Mouse (Mus musculus) ZHBTc4 (cell line): ENCODE data around the gene Zfp382.
"Not testable (repeated sequence)": the region's sequence is repeated elsewhere in the genome, so short reads cannot be mapped to it uniquely, and the experiment has no call there.

Experiments
- DNase-seq: peaks from one replicate; pipeline ENCODE4 v3.0.0-alpha.2; 2011; ENCODE audit warnings: low read depth, low spot score

The Zfp382 gene

GRCm38 (mm10) chr7:30147011-30147410, 25.3 kb downstream of the Zfp382 start:
- no peak for DNase-seq

- peak; percentile 69 for DNase-seq
Measured at GRCm38 (mm10) chr7:30154040-30154439, 32.3 kb downstream of the Zfp382 start.

- peak; percentile 96 for DNase-seq
Measured at GRCm38 (mm10) chr7:30155507-30155906, 33.8 kb downstream of the Zfp382 start.

GRCm38 (mm10) chr7:30163113-30163512, 41.4 kb downstream of the Zfp382 start:
- DNase-seq, result peak; percentile 56

GRCm38 (mm10) chr7:30164745-30165144, 43.0 kb downstream of the Zfp382 start:
- DNase-seq, result no peak

GRCm38 (mm10) chr7:30168914-30169582, 47.3 kb downstream of the Zfp382 start:
- DNase-seq, result no peak

GRCm38 (mm10) chr7:30169583-30170282, 48.0 kb downstream of the Zfp382 start, which contains the start of gene Zfp146:
Gene Zfp146, minus strand, starts transcription at chr7:30169750.
- peak; percentile 95 for DNase-seq

- DNase-seq, result no peak
Measured at GRCm38 (mm10) chr7:30170283-30170951, 48.7 kb downstream of the Zfp382 start.

- DNase-seq, result no peak
Measured at GRCm38 (mm10) chr7:30176474-30176873, 54.7 kb downstream of the Zfp382 start.

GRCm38 (mm10) chr7:30178256-30178655, 56.5 kb downstream of the Zfp382 start:
- DNase-seq, result peak; percentile 85

- peak; percentile 87 for DNase-seq
Measured at GRCm38 (mm10) chr7:30181308-30181707, 59.6 kb downstream of the Zfp382 start.

GRCm38 (mm10) chr7:30181929-30182328, 60.2 kb downstream of the Zfp382 start:
- peak; percentile 40 for DNase-seq

- DNase-seq, result not testable (repeated sequence)
Measured at GRCm38 (mm10) chr7:30183189-30183588, 61.4 kb downstream of the Zfp382 start.

- peak; percentile 97 for DNase-seq
Measured at GRCm38 (mm10) chr7:30183879-30184289, 62.1 kb downstream of the Zfp382 start, which contains the start of gene Cox7a1. Gene Cox7a1, plus strand, starts transcription at chr7:30184144.
